Mouse (Mus musculus): ENCODE data around the gene Zfp473.
A peak's percentile ranks its signal among the peaks of the same experiment; 100 is the strongest.
"Not testable (repeated sequence)": the region's sequence is repeated elsewhere in the genome, so short reads cannot be mapped to it uniquely, and the experiment has no call there.

Zfp473 gene

GRCm38 (mm10) chr7:44750950-44751349, at the start of gene Zfp473:
Gene Zfp473 (minus strand): TSS chr7:44751050.
- DNase-seq (ENCODE audit: low spot score), result not testable (repeated sequence)

GRCm38 (mm10) chr7:44792781-44793180, 41.9 kb upstream of the Zfp473 start:
- no peak for DNase-seq (ENCODE audit: low spot score)

- no peak for DNase-seq (ENCODE audit: low spot score)
Measured at GRCm38 (mm10) chr7:44790066-44790465, 39.2 kb upstream of the Zfp473 start.

GRCm38 (mm10) chr7:44789531-44789930, 38.7 kb upstream of the Zfp473 start:
- no peak for DNase-seq (ENCODE audit: low spot score)

- no peak for DNase-seq (ENCODE audit: low spot score)
Measured at GRCm38 (mm10) chr7:44780101-44780500, 29.3 kb upstream of the Zfp473 start.

- DNase-seq (ENCODE audit: low spot score), result peak; percentile 27
Measured at GRCm38 (mm10) chr7:44776849-44777498, 26.1 kb upstream of the Zfp473 start.

- DNase-seq (ENCODE audit: low spot score), result peak; percentile 74
Measured at GRCm38 (mm10) chr7:44772591-44773204, 21.8 kb upstream of the Zfp473 start.

- peak; percentile 74 for DNase-seq (ENCODE audit: low spot score)
Measured at GRCm38 (mm10) chr7:44770046-44770578, 19.3 kb upstream of the Zfp473 start.

GRCm38 (mm10) chr7:44768129-44768528, 17.3 kb upstream of the Zfp473 start:
- peak; percentile 60 for DNase-seq (ENCODE audit: low spot score)

- DNase-seq (ENCODE audit: low spot score), result no peak
Measured at GRCm38 (mm10) chr7:44760366-44760765, 9.5 kb upstream of the Zfp473 start.

- no peak for DNase-seq (ENCODE audit: low spot score)
Measured at GRCm38 (mm10) chr7:44757164-44757563, 6.3 kb upstream of the Zfp473 start.

- DNase-seq (ENCODE audit: low spot score), result peak; percentile 97
Measured at GRCm38 (mm10) chr7:44748101-44749044, 2.5 kb downstream of the Zfp473 start, which contains the start of gene Vrk3. Gene Vrk3 (plus strand): TSS chr7:44748413.

- no peak for DNase-seq (ENCODE audit: low spot score)
Measured at GRCm38 (mm10) chr7:44747115-44747514, 3.7 kb downstream of the Zfp473 start.

- peak; percentile 57 for DNase-seq (ENCODE audit: low spot score)
Measured at GRCm38 (mm10) chr7:44745076-44745475, 5.8 kb downstream of the Zfp473 start.

- DNase-seq (ENCODE audit: low spot score), result no peak
Measured at GRCm38 (mm10) chr7:44744270-44744669, 6.6 kb downstream of the Zfp473 start.

- DNase-seq (ENCODE audit: low spot score), result no peak
Measured at GRCm38 (mm10) chr7:44741361-44741760, 9.5 kb downstream of the Zfp473 start.

- DNase-seq (ENCODE audit: low spot score), result no peak
Measured at GRCm38 (mm10) chr7:44733723-44734122, 17.1 kb downstream of the Zfp473 start.

GRCm38 (mm10) chr7:44728082-44728975, 22.5 kb downstream of the Zfp473 start:
- no peak for DNase-seq (ENCODE audit: low spot score)

GRCm38 (mm10) chr7:44727151-44727550, 23.7 kb downstream of the Zfp473 start:
- no peak for DNase-seq (ENCODE audit: low spot score)

- DNase-seq (ENCODE audit: low spot score), result no peak
Measured at GRCm38 (mm10) chr7:44726343-44726742, 24.5 kb downstream of the Zfp473 start.

GRCm38 (mm10) chr7:44724316-44724715, 26.5 kb downstream of the Zfp473 start:
- no peak for DNase-seq (ENCODE audit: low spot score)

Measured in c-Kit-positive CD71-positive TER-119-positive erythroid progenitor cells, embryonic 14.5 days (primary cell).